Comparison of ENCODE assay signal across 21 mouse cellular contexts in the genomic region with DNA sequence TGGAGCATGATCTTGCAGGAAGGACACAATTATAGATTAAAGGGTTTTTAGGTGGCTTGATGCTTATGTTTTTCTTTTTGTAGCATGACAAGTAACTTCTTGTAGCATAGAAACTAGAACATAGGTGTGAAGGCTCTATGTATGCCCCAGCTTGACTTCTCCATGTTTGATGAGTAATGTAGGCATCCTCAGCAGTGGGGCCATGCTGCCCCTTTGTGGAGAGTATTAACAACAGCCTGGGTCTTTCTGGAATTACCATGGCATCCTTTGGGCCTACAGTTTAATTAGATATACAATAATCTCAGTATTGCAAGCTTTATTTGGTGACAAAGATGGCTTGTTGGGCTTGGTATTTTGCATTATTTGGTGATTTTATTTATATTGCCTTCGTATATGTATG.
A peak's percentile ranks its signal among the peaks of the same experiment; 100 is the strongest.
DNase-seq lines count a peak whose midpoint lies in the region; ATAC-seq and TF ChIP-seq lines count a peak whose summit lies in the region.
"Had no signal": no experiment of that assay in that cellular context is flagged by ENCODE, and none has a peak within 500 bp of the region (broad histone marks: within the 10 kb centered on the region; RNA-seq: fewer than 3 reads in every experiment).

No protein-coding gene starts in this region.

- no peaks in the 10 kb centered on the region for H3K27me3 ChIP-seq in kidney, postnatal 0 days (ENCODE audit: insufficient read depth, low read length)
- H3K27me3 ChIP-seq: forebrain, embryonic 13.5 days; heart, embryonic 13.5 days; hindbrain, embryonic 12.5 days; Patski had no signal

- intact Hi-C loops in gastrocnemius, adult 2 months (cut with DNase I): no loop called here

- WGBS in kidney, postnatal 0 days: 72% methylated on average over 1 of the region's 1 CpGs

- no peak for ATAC-seq in kidney, postnatal 0 days (replicated peaks; ENCODE audit: low FRiP score, low read depth)
- ATAC-seq: activated CD4-positive, CD25-positive, alpha-beta regulatory T cell, adult 4 months; forebrain, embryonic 13.5 days; forebrain, postnatal 0 days; hindbrain, embryonic 16.5 days; inflammation-experienced regulatory T-cells, adult 6 months; Patski had no signal

- H3K4me3 ChIP-seq in gastrocnemius, adult 2 months: no peak overlapping the region
- H3K4me3 ChIP-seq in kidney, postnatal 0 days (replicated peaks; ENCODE audit: low read depth, low read length): no peak overlapping the region
- H3K4me3 ChIP-seq: forebrain, embryonic 13.5 days; heart, embryonic 13.5 days; hindbrain, embryonic 12.5 days had no signal

- H3K4me1 ChIP-seq in kidney, postnatal 0 days (replicated peaks; ENCODE audit: insufficient read depth, low read length): no peaks in the 10 kb centered on the region
- H3K4me1 ChIP-seq: forebrain, embryonic 13.5 days; heart, embryonic 13.5 days; hindbrain, embryonic 12.5 days had no signal

- TF ChIP-seq CTCF in gastrocnemius, adult 2 months (IDR thresholded peaks at IDR 0.05): peak; percentile 21; the same call in 1 of the 2 replicates
- peak; percentile 35; the same call in 1 of the 2 replicates for TF ChIP-seq CTCF in kidney, postnatal 0 days (IDR thresholded peaks at IDR 0.05; ENCODE audit: low read depth)

- DNase-seq in gastrocnemius, adult 2 months: no peak
- DNase-seq in gastrocnemius, postnatal 25 days: no peak
- no peak for DNase-seq in kidney, postnatal 0 days (ENCODE audit: low spot score)
- no peak for DNase-seq in kidney, postnatal 36 days
- peak; percentile 14 for DNase-seq in Muller cell, postnatal 12 days (ENCODE audit: inconsistent ontology term)
- no peak for DNase-seq in frontal cortex, postnatal 36 days (ENCODE audit: low spot score in 2 of 2)
- no peak for DNase-seq in cerebellum, postnatal 36 days
- DNase-seq: adrenal gland, adult 2 months; cerebellum, adult 2 months; cerebellum, postnatal 14 days; forebrain, postnatal 0 days; heart, postnatal 10 days; heart, postnatal 4 days; kidney, adult 18-20 months had no signal

- no peak overlapping the region for H3K9ac ChIP-seq in kidney, postnatal 0 days (ENCODE audit: low read depth, low read length)
- H3K9ac ChIP-seq: forebrain, embryonic 13.5 days; forebrain, postnatal 0 days; heart, embryonic 13.5 days; hindbrain, embryonic 12.5 days had no signal

- H3K4me2 ChIP-seq in kidney, postnatal 0 days (ENCODE audit: low read length): no peak overlapping the region
- H3K4me2 ChIP-seq: forebrain, embryonic 13.5 days; heart, embryonic 13.5 days; hindbrain, embryonic 12.5 days had no signal

- no peaks in the 10 kb centered on the region for H3K36me3 ChIP-seq in kidney, postnatal 0 days (ENCODE audit: insufficient read depth, low read length)
- H3K36me3 ChIP-seq: heart, embryonic 13.5 days; hindbrain, embryonic 12.5 days had no signal

- no peaks in the 10 kb centered on the region for H3K9me3 ChIP-seq in kidney, postnatal 0 days (replicated peaks; ENCODE audit: low read length)
- H3K9me3 ChIP-seq: forebrain, embryonic 13.5 days; heart, embryonic 13.5 days; hindbrain, embryonic 12.5 days had no signal

- no peak overlapping the region for H3K27ac ChIP-seq in gastrocnemius, adult 2 months
- no peak overlapping the region for H3K27ac ChIP-seq in kidney, postnatal 0 days
- H3K27ac ChIP-seq: forebrain, embryonic 13.5 days; heart, embryonic 13.5 days; hindbrain, embryonic 12.5 days had no signal
